Mouse (Mus musculus): Measurements from ENCODE around the gene Txndc12. TPM values are rescaled to one million over a fixed set of nuclear protein-coding genes. Genes with fewer than 3 reads are reported as not detected.
A peak's percentile ranks its signal among the peaks of the same experiment; 100 is the strongest.

Txndc12 gene
- polyA plus RNA-seq, 1 experiment = 6.7 TPM

DNA sequence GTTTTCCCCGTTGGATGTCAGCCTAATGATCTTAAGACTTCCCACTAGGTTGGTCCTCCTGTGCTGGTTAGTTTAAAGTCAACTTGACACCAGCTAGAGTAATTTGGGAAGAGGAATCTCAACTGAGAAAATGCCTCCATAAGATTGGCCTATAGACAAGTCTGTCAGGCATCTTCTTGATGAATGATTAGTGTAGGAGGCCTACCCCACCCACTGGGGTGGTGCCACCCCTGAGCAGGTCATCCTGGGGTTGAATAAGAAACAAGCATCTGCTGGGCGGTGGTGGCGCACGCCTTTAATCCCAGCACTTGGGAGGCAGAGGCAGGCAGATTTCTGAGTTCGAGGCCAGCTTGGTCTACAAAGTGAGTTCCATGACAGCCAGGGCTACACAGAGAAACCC, 39.3 kb downstream of the Txndc12 start:
- no peak for DNase-seq (ENCODE audit: low read depth in 1 of 2, low spot score in 2 of 2)
- Histone ChIP-seq H3K27ac (ENCODE audit: insufficient read depth, low read length) (no peak overlapping the region), H3K4me3 (ENCODE audit: extremely low read depth, insufficient read depth, insufficient read length) (no peak overlapping the region), H3K4me1 (ENCODE audit: control insufficient read depth, insufficient read depth, insufficient read length) (no peaks in the 10 kb centered on the region), H3K36me3 (ENCODE audit: control insufficient read depth, insufficient read depth, low read length) (no peaks in the 10 kb centered on the region), H3K27me3 (ENCODE audit: control insufficient read depth, insufficient read depth, low read length) (no peaks in the 10 kb centered on the region)
- TF ChIP-seq CTCF (IDR thresholded peaks at IDR 0.05; ENCODE audit: extremely low read depth, insufficient read depth, insufficient read length, insufficient replicate concordance) = no peak
- no peak for TF ChIP-seq POLR2A (IDR thresholded peaks at IDR 0.05; ENCODE audit: low read depth, low read length)
- WGBS = 89% methylated on average over 5 of the region's 5 CpGs

DNA sequence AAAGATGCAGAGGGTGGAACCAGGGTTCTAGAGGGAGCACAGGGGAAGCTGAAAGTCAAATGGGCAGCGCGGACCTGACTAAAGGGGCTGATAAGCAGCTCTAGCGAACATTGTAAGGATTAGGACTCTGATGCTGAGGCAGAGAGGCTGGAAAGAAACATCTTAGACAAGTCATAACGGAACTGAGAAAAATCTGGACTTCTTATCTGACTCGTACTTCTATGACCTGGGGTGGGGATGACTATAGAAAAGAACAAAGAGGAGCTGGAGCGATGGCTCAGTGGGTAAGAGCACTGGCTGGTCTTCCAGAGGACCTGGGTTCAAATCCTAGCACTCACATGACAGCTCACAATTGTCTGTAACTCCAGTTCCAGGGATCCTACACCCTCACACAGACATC, 43.5 kb downstream of the Txndc12 start:
- Histone ChIP-seq H3K4me3 (ENCODE audit: extremely low read depth, insufficient read depth, insufficient read length) (no peak overlapping the region), H3K4me1 (ENCODE audit: control insufficient read depth, insufficient read depth, insufficient read length) (peaks cover 5% of the 10 kb centered on the region), H3K27me3 (ENCODE audit: control insufficient read depth, insufficient read depth, low read length) (peaks cover 5% of the 10 kb centered on the region), H3K27ac (ENCODE audit: insufficient read depth, low read length) (no peak overlapping the region), H3K36me3 (ENCODE audit: control insufficient read depth, insufficient read depth, low read length) (no peaks in the 10 kb centered on the region)
- WGBS = 85% methylated on average over 6 of the region's 6 CpGs
- DNase-seq (ENCODE audit: low read depth in 1 of 2, low spot score in 2 of 2) = no peak
- TF ChIP-seq POLR2A (IDR thresholded peaks at IDR 0.05; ENCODE audit: low read depth, low read length) (no peak), CTCF (IDR thresholded peaks at IDR 0.05; ENCODE audit: extremely low read depth, insufficient read depth, insufficient read length, insufficient replicate concordance) (no peak)

DNA sequence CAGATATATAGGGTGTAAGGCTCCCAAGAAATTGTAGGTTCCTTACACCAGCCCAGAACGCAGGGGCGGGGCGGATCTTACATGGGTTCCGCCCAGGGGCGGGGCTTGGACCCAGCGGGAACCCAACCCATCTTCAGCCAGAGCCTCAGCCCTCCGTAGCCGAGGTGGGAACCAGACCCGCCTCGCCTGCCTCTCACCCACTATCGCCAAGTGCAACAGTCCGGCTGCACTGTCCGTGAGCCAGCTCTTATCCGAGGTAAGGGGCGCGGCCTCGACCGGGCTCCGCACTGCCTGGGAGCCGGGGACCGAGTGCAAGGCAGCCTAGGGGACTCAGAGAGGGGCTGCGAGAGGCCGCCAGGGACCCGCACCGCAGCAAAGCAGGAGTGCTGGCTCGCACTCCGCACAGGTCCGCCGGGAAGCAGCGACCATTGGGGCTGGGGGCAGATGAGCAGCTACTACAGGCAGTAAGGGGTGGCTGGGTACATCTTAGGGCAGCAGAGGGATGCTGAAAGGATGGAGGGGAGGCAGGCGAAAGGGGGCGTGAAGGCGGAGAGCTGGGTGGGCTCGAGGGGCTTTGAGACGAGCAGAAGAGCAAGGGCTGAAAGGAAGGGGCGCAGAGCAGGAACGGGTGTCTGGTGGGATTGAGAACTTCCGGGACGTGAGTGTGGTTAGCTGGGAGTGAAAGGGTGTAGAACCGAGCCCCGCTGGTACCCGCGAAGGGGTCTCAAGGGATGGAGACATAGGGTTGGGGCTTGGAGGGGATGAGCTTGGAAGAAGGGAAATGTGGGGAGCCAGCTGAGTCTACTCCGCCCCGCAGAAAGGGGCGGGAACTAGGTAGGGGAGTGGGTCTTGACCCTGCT, 44.8 kb downstream of the Txndc12 start, which contains the start of gene Rab3b:
Rab3b (plus strand) TSS at position 101 of the 860 bp plus-strand sequence.
- DNase-seq (ENCODE audit: low read depth in 1 of 2, low spot score in 2 of 2) = peak in 1 of 2 experiments; percentile 28
- 3% methylated on average over 46 of the region's 46 CpGs for WGBS
- TF ChIP-seq POLR2A (IDR thresholded peaks at IDR 0.05; ENCODE audit: low read depth, low read length) (no peak), CTCF (IDR thresholded peaks at IDR 0.05; ENCODE audit: extremely low read depth, insufficient read depth, insufficient read length, insufficient replicate concordance) (no peak)
- Histone ChIP-seq H3K36me3 (ENCODE audit: control insufficient read depth, insufficient read depth, low read length) (no peaks in the 10 kb centered on the region), H3K27ac (ENCODE audit: insufficient read depth, low read length) (no peak within 1 kb of the TSS), H3K27me3 (ENCODE audit: control insufficient read depth, insufficient read depth, low read length) (peaks cover 5% of the 10 kb centered on the region), H3K4me3 (ENCODE audit: extremely low read depth, insufficient read depth, insufficient read length) (peak within 1 kb of the TSS; percentile 55), H3K4me1 (ENCODE audit: control insufficient read depth, insufficient read depth, insufficient read length) (peaks cover 5% of the 10 kb centered on the region)

DNA sequence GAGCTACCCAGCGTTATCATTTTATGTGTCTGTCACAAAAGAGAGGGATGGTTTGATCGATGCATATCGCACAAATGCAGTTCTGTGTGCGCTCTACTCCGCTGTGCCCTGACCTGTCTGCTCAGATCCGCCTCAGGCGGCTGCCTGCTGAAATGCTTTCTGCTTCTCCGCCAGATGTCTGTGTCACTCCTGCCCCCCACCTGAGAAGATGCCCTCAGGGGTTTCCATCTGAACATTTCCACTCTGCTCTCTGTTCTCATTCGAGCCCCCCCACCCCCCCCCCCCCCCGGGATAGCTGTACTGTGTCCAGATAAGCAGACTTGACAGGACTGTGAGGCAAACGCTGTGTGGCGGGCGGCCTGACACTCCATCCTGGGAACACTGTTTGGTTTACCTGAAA, 49.4 kb downstream of the Txndc12 start:
- Histone ChIP-seq H3K27ac (ENCODE audit: insufficient read depth, low read length) (no peak overlapping the region), H3K27me3 (ENCODE audit: control insufficient read depth, insufficient read depth, low read length) (peaks cover 5% of the 10 kb centered on the region), H3K4me3 (ENCODE audit: extremely low read depth, insufficient read depth, insufficient read length) (no peak overlapping the region), H3K4me1 (ENCODE audit: control insufficient read depth, insufficient read depth, insufficient read length) (peaks cover 5% of the 10 kb centered on the region), H3K36me3 (ENCODE audit: control insufficient read depth, insufficient read depth, low read length) (no peaks in the 10 kb centered on the region)
- no peak for TF ChIP-seq CTCF (IDR thresholded peaks at IDR 0.05; ENCODE audit: extremely low read depth, insufficient read depth, insufficient read length, insufficient replicate concordance)
- TF ChIP-seq POLR2A (IDR thresholded peaks at IDR 0.05; ENCODE audit: low read depth, low read length) = no peak
- 82% methylated on average over 13 of the region's 13 CpGs for WGBS
- DNase-seq (ENCODE audit: low read depth in 1 of 2, low spot score in 2 of 2) = no peak

DNA sequence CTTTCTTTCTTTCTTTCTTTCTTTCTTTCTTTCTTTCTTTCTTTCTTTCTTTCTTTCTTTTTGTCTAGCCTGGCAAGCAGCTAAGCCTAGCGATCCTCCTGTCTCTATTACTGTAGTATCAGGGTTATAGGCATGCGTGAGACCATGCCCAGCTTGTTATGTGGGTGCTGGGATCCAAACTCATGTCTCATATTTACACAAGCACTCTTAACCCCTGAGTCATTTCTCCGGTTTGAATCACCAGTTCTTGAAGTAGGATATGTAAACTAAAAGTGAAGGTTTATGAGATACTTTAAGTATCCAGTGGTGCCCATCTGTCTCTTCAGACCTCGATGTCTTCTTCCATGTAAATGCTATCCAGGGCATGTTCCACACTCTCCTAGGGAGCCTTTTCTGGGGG, 53.1 kb downstream of the Txndc12 start:
- DNase-seq (ENCODE audit: low read depth in 1 of 2, low spot score in 2 of 2) = no peak
- Histone ChIP-seq H3K4me3 (ENCODE audit: extremely low read depth, insufficient read depth, insufficient read length) (no peak overlapping the region), H3K27ac (ENCODE audit: insufficient read depth, low read length) (no peak overlapping the region), H3K27me3 (ENCODE audit: control insufficient read depth, insufficient read depth, low read length) (no peaks in the 10 kb centered on the region; the same call in 1 of the 2 replicates), H3K4me1 (ENCODE audit: control insufficient read depth, insufficient read depth, insufficient read length) (no peaks in the 10 kb centered on the region), H3K36me3 (ENCODE audit: control insufficient read depth, insufficient read depth, low read length) (no peaks in the 10 kb centered on the region)
- no peak for TF ChIP-seq POLR2A (IDR thresholded peaks at IDR 0.05; ENCODE audit: low read depth, low read length)
- no peak for TF ChIP-seq CTCF (IDR thresholded peaks at IDR 0.05; ENCODE audit: extremely low read depth, insufficient read depth, insufficient read length, insufficient replicate concordance)
- WGBS = 90% methylated on average over 4 of the region's 4 CpGs

DNA sequence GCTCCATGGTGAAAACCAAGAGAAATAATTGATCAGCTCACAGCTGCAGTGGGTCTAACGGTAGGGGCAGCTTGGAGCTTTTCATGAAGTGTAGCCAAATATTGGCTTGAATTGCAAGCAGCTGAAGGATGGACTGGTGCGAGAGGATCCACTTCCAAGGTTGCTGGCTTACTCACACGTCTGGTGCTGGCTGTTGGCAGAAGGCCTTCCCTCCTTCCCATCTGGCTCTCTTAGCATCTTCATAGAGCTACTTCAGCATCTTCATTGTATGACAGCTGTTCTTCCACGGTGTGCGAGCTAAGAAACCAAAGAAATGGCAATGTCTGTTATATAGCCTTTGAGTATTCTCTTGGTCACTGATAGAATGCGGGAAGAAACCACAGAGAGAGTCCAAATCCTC, 56.5 kb downstream of the Txndc12 start:
- no peak overlapping the region for H3K27ac ChIP-seq (ENCODE audit: insufficient read depth, low read length)
- 88% methylated on average over 6 of the region's 6 CpGs for WGBS
- H3K36me3 ChIP-seq (ENCODE audit: control insufficient read depth, insufficient read depth, low read length) = no peaks in the 10 kb centered on the region
- DNase-seq (ENCODE audit: low read depth in 1 of 2, low spot score in 2 of 2) = no peak
- TF ChIP-seq CTCF (IDR thresholded peaks at IDR 0.05; ENCODE audit: extremely low read depth, insufficient read depth, insufficient read length, insufficient replicate concordance) = no peak
- TF ChIP-seq POLR2A (IDR thresholded peaks at IDR 0.05; ENCODE audit: low read depth, low read length) = no peak
- H3K4me1 ChIP-seq (ENCODE audit: control insufficient read depth, insufficient read depth, insufficient read length) = no peaks in the 10 kb centered on the region
- H3K4me3 ChIP-seq (ENCODE audit: extremely low read depth, insufficient read depth, insufficient read length) = no peak overlapping the region
- H3K27me3 ChIP-seq (ENCODE audit: control insufficient read depth, insufficient read depth, low read length) = no peaks in the 10 kb centered on the region; the same call in 1 of the 2 replicates

DNA sequence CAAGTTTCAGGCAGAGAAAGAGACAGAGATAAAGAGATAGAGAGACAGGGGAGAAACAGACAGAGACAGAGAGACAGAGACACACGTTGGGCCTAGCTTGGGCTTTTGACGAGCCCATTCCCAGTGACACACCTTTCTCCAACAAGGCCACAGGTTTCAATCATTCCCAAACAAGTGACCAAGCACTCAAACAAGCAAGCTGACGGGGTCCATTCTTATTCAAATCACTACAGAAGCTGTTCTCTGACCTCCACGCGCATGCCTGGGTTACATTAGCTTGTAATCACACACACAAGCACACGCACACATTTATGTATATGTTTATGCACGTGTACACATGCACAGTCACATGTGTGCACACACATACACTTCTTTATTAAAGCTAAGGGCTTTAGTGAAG, 66.0 kb downstream of the Txndc12 start:
- Histone ChIP-seq H3K4me3 (ENCODE audit: extremely low read depth, insufficient read depth, insufficient read length) (no peak overlapping the region), H3K4me1 (ENCODE audit: control insufficient read depth, insufficient read depth, insufficient read length) (no peaks in the 10 kb centered on the region), H3K27me3 (ENCODE audit: control insufficient read depth, insufficient read depth, low read length) (no peaks in the 10 kb centered on the region), H3K36me3 (ENCODE audit: control insufficient read depth, insufficient read depth, low read length) (no peaks in the 10 kb centered on the region), H3K27ac (ENCODE audit: insufficient read depth, low read length) (no peak overlapping the region)
- TF ChIP-seq CTCF (IDR thresholded peaks at IDR 0.05; ENCODE audit: extremely low read depth, insufficient read depth, insufficient read length, insufficient replicate concordance) = no peak
- TF ChIP-seq POLR2A (IDR thresholded peaks at IDR 0.05; ENCODE audit: low read depth, low read length) = no peak
- 89% methylated on average over 7 of the region's 7 CpGs for WGBS
- DNase-seq (ENCODE audit: low read depth in 1 of 2, low spot score in 2 of 2) = no peak
